Mouse (Mus musculus) heart, postnatal 14 days (tissue): ENCODE results near the gene Igfbp5. TPM values are rescaled to one million over a fixed set of nuclear protein-coding genes. Genes with fewer than 3 reads are reported as not detected.

Experiments
- DNase-seq, 2 experiments: peaks; one replicate each; pipeline ENCODE4 v3.0.0; 2021 to 2022
- intact Hi-C: fragments of 180-260 bp; cut with DNase I; formaldehyde crosslinking; loops from one replicate; pipeline ENCODE4 v1.15.1; 2025
- total RNA-seq, 2 experiments: library from RNA; stranded (reverse); gene quantifications; 2 replicates each; pipeline ENCODE4 v1.2.3; 2021

Gene Igfbp5
- total RNA-seq, 2 experiments from 2014 or later, result 139 to 161 TPM

GRCm38 (mm10) chr1:72854337-72855237 lies 20.1 kb downstream of the Igfbp5 start:
- peak in 1 of 2 experiments; percentile 63 for DNase-seq

GRCm38 (mm10) chr1:72853759-72854158 lies 20.9 kb downstream of the Igfbp5 start:
- intact Hi-C loops, result loop anchor here (2.0 kb wide), 1 partner anchor 541 kb away; no protein-coding TSS in a partner anchor
- DNase-seq, result no peak

More at GRCm38 (mm10) chr1:72854337-72855237, 20.1 kb downstream of the Igfbp5 start:
- intact Hi-C loops, result loop anchor here (1.0 to 2.0 kb wide), 2 partner anchors 137 to 542 kb away; no protein-coding TSS in a partner anchor

GRCm38 (mm10) chr1:72849037-72849436 lies 25.6 kb downstream of the Igfbp5 start:
- intact Hi-C loops, result no loop called here
- no peak for DNase-seq

DNA sequence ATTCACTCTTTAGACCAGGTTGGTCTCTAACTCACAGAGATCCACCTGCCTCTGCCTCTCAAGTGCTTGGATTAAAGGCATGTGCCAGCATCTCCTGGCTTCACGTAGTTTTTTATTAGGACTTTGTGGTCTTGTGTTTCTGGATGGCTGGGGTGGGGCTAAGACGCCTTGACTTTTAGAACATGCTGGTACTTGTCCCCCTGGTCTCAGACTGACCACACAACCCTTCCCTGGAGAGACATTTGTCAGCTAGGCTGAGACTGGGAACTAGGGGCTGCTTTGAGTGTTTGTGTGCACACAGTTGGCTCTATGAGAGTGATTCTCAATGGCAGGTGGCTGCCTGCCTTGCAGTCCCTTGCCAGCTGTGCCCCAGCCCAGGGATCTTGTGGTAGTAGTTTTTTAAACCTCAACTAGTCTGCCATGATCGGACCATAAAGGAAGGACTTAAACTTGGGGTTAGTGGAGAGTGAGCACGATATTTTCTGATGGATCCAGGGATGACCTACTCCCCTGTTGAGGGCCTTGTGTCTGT lies 26.8 kb downstream of the Igfbp5 start:
- intact Hi-C loops, result no loop called here
- DNase-seq, result no peak

DNA sequence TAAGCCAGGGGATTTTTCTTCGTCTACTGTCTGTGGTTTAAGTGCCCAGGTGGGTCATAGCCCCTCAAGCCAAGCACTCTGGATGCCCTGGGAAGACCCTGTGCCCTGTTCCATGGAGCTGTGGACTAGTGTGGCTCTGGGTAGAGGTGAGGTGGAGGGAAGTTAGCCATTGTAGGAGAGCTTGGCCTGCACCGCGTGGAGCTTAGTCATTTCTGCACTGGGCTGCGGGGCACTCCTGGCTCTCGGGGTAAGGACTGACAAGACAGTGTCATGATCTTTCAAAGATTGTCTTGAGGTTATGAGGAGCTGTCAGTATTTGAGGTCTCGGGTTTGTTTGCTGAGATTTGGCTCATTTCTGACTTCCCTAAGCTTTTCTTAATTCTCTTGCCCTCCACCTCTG lies 30.0 kb downstream of the Igfbp5 start:
- intact Hi-C loops, result no loop called here

DNA sequence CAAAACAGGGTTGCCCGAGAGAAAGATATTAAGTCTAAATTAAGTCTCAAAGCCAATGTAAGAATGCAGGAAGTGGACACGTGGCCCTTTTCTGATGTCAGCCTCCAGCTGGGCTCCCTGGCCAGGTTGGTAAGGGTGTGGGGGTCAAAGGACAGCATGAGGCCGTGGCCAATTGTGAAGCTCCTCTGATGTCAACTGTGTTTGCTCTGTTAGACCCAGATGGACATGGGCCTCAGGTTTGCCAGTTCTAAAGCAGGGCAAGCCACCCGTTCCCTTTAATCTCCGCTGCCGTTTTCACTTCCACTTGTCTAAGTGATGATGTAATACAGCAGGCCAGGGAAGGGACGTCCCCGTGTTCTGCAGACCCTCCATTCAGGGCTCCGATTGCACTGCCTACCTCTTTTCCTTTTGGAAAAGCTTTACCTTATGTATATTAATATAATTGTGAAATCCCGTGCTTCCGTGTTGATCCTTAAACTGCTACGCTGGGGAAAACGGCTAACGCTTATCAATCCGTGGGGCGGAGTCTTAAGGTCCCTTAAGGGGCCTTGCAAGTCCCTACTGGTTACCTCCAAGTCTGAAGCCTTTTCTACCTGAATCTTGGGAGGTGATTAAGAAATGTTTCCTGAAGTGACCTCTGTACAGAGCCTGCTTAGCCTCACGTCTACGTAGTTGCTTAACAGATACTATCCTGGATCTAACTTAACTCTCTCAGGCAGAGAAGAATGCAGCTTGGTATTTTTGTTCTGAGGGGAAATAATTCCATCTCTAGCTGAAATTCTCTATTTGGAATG lies 31.8 kb downstream of the Igfbp5 start:
- intact Hi-C loops, result no loop called here
- DNase-seq, result no peak

More for the DNA sequence above, 30.0 kb downstream of the Igfbp5 start:
- DNase-seq, result no peak

DNA sequence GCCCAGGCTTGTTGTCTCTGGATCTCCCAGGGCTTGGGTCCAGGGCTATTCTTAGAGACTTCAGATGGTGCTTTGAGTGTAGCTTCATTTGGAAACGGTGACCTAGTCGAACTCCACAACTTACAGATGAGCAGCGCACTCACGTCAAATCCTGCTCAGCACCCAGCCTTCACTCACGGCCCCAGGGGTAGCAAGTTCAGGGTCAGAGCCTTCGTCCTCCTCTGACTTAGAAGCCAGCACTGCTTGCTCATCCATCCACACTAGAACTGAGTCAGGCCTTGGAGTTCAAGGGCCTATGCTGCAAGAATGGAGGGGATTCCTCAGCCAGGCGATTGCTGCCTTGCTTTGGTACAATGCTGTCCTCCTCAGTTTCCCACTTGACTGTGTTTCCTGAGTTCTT lies 34.9 kb downstream of the Igfbp5 start:
- intact Hi-C loops, result no loop called here
- no peak for DNase-seq

DNA sequence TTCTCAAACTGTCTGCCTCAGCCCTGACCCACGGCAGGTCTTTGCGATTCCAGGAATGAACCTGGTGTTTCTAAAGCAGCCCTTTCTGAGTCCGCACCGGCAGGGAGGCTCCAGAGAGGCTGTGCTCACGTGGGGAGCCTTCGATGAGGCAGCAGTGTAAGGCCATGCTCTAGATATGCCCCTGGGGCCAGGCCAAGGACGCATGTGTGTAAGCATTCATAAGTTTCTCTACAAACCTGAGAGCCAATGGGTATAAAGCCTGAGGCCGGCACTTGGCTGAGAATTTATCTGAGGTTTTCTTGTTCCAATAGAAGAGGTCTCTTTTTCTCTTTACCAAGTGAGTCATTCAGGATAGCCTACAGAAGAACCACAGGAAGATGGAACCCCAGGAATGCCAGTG lies 35.3 kb downstream of the Igfbp5 start:
- intact Hi-C loops, result no loop called here
- no peak for DNase-seq

GRCm38 (mm10) chr1:72833563-72833962 lies 41.1 kb downstream of the Igfbp5 start:
- DNase-seq, result no peak
- intact Hi-C loops, result no loop called here

GRCm38 (mm10) chr1:72832715-72833153 lies 42.0 kb downstream of the Igfbp5 start:
- intact Hi-C loops, result no loop called here
- no peak for DNase-seq

- intact Hi-C loops, result no loop called here
- DNase-seq, result no peak
Observed at GRCm38 (mm10) chr1:72830485-72830884, 44.2 kb downstream of the Igfbp5 start.

- intact Hi-C loops, result no loop called here
- DNase-seq, result no peak
Observed at GRCm38 (mm10) chr1:72828843-72829242, 45.8 kb downstream of the Igfbp5 start.

- intact Hi-C loops, result no loop called here
- DNase-seq, result no peak
Observed at GRCm38 (mm10) chr1:72827411-72828315, 47.0 kb downstream of the Igfbp5 start.

GRCm38 (mm10) chr1:72826931-72827330 lies 47.8 kb downstream of the Igfbp5 start:
- DNase-seq, result no peak
- intact Hi-C loops, result no loop called here

DNA sequence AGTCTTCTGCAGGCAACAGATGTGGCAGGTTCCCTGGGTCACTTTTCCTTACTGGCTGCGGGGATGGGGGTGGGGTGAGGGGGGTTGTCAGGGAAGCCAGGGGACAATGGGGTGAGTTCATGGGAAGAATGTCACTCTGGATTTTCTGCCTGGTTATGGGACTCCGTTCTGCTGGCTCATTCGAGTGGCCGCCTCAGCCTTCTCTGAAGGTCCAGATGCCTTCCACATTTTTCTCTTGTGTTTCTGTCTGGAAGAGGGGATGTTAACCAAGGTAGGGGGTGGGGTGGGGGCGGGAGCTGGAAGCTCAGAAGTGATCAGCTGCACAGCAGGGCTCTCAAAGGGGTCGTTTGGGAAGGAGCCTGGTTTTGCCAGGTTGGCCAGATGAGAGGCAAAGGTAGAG lies 48.2 kb downstream of the Igfbp5 start:
- intact Hi-C loops, result no loop called here
- DNase-seq, result no peak

DNA sequence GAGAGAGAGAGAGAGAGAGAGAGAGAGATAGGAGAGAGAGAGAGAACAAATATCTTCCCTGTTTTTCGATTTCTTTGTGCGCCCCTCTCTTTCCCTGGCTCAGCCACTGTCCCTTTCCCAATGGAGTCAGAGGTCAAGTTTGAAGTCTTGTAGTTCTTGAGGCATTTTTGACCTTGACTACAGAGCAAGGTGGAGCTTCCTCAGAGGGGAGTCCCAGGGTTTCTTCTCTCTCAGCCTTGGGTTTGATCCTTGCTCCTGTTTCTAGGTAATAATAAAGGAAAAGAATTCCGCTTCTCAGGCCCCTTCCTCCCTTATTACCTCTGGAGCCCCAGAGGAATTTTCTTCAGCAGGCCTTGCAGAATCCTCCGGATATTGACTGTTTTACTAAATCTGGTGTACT lies 48.8 kb downstream of the Igfbp5 start:
- intact Hi-C loops, result no loop called here

DNA sequence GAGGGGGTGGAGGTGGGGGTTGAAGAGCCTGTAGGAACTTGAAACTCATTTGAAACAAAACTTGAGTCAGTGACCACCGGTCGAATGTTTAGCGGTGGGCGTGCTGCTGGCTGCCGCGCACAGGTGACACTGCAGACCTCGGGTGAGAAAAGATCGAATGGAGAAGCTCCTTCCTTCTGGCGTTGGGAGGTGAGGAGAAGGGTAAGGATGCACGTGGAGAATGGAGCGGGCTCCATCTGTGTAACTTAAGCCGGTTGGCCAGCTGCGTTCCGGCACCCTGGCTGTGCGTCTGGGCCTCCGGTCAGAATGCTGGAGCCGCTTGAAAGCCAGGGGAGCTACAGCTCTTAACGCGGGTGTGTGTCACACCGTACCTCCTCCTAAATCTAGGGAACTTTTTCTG lies 49.4 kb downstream of the Igfbp5 start:
- no peak for DNase-seq
- intact Hi-C loops, result no loop called here

More for the DNA sequence above, 48.8 kb downstream of the Igfbp5 start:
- no peak for DNase-seq

GRCm38 (mm10) chr1:72824707-72825101 lies 50.0 kb downstream of the Igfbp5 start:
- DNase-seq, result no peak
- intact Hi-C loops, result no loop called here

DNA sequence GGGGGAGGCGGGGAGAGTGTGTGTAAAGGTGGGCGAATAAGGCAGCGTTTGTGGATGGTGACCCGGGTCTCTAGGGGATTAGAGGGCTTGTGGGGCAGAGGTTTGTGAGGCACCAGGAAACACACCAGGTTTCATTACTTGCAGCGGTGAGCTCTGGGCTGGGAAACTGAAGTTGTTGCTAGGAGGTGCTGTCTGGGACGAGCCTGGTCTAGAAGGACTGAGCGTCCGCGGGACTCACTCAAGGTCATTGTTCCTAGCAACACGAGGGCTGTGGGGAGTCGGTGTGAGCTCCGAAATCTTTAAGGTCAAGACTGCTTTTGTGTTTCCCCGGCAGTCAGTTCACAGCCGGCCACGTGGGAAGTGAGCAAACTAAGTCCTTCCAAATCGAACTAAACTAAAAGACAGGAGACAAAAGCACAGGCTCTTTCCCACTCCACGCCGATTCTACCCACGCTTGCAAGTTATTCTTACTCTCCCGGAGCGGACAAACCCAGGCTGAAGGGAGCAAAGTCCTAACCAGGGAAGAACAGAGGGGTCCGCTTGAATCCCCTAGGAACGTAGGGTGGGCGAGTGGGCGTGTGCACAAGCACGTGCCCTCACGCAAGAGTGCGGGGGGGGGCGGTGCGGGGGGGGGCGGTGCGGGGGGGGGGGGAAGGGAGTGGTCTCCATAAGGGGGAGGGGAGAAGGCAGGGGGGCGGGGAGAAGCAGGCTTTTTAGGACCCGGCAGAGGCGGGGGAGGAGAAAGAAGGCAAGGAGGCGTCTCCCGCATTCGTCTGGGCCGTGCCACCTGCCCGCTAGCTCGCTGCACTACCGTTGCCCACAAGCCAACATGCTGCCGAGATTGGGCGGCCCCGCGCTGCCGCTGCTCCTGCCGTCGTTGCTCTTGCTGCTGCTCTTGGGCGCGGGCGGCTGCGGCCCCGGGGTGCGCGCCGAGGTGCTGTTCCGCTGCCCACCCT lies 50.7 kb downstream of the Igfbp5 start, which contains the start of gene Igfbp2:
Gene Igfbp2 (plus strand): TSS at position 753 of the 956 bp plus-strand sequence.
- peak in 1 of 2 experiments; percentile 5 for DNase-seq
- intact Hi-C loops, result no loop called here
